Mouse (Mus musculus): Measurements from ENCODE around the gene Zfp667. TPM values are rescaled to one million over a fixed set of nuclear protein-coding genes. Genes with fewer than 3 reads are reported as not detected.
"Not testable (repeated sequence)": the region's sequence is repeated elsewhere in the genome, so short reads cannot be mapped to it uniquely, and the experiment has no call there.

Zfp667 gene
- total RNA-seq (2014; rRNA removed), result 1.5 and 1.6 TPM in 2 replicates
- 0.21 and 0.43 TPM in 2 replicates for polyA plus RNA-seq (2012; rRNA removed)

DNA sequence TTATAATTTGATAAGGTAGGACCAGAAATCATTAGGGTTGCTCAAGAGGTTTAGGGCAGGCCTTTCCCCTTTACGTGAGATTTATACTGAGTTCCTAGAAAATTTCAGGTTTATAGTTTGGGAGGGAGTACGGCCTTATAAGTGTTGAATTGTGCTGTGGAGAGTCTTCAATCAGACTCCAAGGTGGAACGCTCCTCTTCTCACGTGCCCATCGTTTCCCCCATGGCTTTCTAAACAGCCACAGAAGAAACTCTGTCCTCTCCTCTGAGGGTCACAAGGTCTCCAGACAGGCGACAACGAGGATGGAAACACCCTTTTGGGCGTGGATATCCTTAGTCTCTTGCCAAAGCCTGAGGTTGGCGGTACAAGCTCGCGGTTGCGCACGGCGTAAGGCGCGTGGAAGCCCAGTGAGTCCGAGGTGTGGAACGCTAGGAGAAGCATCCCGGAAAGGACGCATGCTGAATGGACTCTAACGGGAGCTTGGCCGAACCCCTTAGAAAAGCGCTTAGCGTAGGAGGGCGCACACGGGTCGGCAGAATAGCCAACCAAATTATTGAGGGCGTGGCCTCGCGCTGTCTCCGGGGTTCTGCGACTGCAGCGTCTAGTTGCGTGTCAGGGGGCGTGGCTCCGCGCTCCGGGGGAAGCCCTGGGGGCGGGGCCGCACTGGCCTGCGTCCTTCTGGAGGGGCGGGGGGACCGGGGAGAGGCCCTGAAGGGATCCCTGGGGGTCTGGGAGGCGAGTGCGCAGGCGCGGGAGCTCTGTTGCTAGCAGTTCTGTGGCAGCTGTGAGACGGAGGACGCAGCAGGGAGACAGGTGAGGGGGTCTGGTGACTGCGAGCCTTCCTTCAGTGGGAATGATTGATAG is at the start of gene Zfp667:
Gene Zfp667, plus strand, starts transcription at position 738 of the 864 bp plus-strand sequence.
- Histone ChIP-seq H3K4me3 (ENCODE audit: insufficient read depth, low read depth, low read length) (peak within 1 kb of the TSS; percentile 67), H3K27me3 (ENCODE audit: control insufficient read depth, insufficient read depth, low read length) (no peaks in the 10 kb centered on the region), H3K36me3 (ENCODE audit: control insufficient read depth, insufficient read depth, low read length) (no peaks in the 10 kb centered on the region), H3K79me2 (ENCODE audit: control insufficient read depth, insufficient read depth, low read length) (no peaks in the 10 kb centered on the region), H3K9ac (ENCODE audit: low read depth, low read length) (peak within 1 kb of the TSS; percentile 76), H3K4me1 (ENCODE audit: control insufficient read depth, insufficient read depth, low read length) (peaks cover 5% of the 10 kb centered on the region; the same call in 1 of the 2 replicates), H3K27ac (replicated peaks; ENCODE audit: insufficient read depth, low read depth, low read length) (peak within 1 kb of the TSS; percentile 32)
- WGBS, result 3% methylated on average over 50 of the region's 50 CpGs
- DNase-seq (ENCODE audit: extremely low read depth, low read depth, low spot score), result peak; percentile 87
- TF ChIP-seq POLR2A (IDR thresholded peaks at IDR 0.05; ENCODE audit: extremely low read depth, insufficient read depth, low read length) (peak; percentile 45; the same call in 1 of the 2 replicates), CTCF (IDR thresholded peaks at IDR 0.05; ENCODE audit: low read depth, low read length) (no peak)

DNA sequence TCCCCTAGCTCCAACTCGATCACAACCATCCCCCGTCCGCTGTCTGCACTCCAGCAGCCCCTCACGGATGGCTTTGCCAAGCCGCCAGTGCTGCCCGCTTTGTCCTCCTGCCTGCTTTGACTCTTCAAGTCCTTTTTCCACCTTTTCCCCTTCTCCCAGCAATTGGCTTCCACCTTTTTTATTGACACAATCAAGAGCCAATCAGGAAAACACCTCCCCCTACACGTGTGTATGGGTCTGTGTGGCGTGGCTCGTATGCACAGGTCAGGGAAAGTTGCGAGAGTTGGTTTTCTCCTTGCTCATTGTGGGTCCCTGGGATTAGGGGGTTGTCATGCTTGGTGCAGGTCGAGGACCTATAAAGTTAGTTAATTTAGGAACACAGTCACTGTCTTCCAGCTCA is 46.6 kb upstream of the Zfp667 start:
- Histone ChIP-seq H3K27ac (replicated peaks; ENCODE audit: insufficient read depth, low read depth, low read length) (no peak overlapping the region), H3K9ac (ENCODE audit: low read depth, low read length) (no peak overlapping the region), H3K27me3 (ENCODE audit: control insufficient read depth, insufficient read depth, low read length) (no peaks in the 10 kb centered on the region), H3K4me1 (ENCODE audit: control insufficient read depth, insufficient read depth, low read length) (peaks cover 4% of the 10 kb centered on the region; the same call in 1 of the 2 replicates), H3K79me2 (ENCODE audit: control insufficient read depth, insufficient read depth, low read length) (no peaks in the 10 kb centered on the region), H3K36me3 (ENCODE audit: control insufficient read depth, insufficient read depth, low read length) (no peaks in the 10 kb centered on the region), H3K4me3 (ENCODE audit: insufficient read depth, low read depth, low read length) (peak overlapping the region; percentile 48; the same call in 1 of the 2 replicates)
- TF ChIP-seq CTCF (IDR thresholded peaks at IDR 0.05; ENCODE audit: low read depth, low read length) (no peak), POLR2A (IDR thresholded peaks at IDR 0.05; ENCODE audit: extremely low read depth, insufficient read depth, low read length) (no peak)
- WGBS, result 32% methylated on average over 11 of the region's 11 CpGs
- DNase-seq (ENCODE audit: extremely low read depth, low read depth, low spot score), result peak; percentile 75

DNA sequence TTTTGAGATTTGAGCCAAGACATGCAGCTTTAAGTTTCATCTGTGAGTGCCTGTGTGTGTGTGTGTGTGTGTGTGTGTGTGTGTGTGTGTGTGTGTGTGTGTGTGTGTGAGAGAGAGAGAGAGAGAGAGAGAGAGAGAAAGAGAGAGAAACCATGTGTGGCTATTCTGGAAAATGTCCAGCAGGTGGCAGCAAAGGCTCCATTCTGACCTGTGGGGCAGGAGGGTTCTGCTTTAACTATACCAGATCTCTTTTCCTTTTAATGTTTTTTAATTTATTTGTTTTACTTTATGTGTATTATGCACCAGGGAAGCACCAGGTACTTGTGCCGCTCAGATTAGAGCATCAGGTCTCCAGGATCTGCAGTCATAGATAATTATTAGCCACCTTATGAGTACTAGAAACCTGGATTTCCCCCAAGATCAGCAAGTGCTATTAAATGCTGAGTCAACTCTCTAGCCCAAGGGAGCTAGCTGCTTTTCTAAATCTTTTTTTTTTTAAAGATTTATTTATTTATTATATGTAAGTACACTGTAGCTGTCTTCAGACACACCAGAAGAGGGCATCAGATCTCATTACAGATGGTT is 45.4 kb upstream of the Zfp667 start:
- H3K4me3 ChIP-seq (ENCODE audit: insufficient read depth, low read depth, low read length); H3K79me2 ChIP-seq (ENCODE audit: control insufficient read depth, insufficient read depth, low read length); H3K4me1 ChIP-seq (ENCODE audit: control insufficient read depth, insufficient read depth, low read length); H3K36me3 ChIP-seq (ENCODE audit: control insufficient read depth, insufficient read depth, low read length); H3K27ac ChIP-seq (replicated peaks; ENCODE audit: insufficient read depth, low read depth, low read length); H3K9ac ChIP-seq (ENCODE audit: low read depth, low read length); H3K27me3 ChIP-seq (ENCODE audit: control insufficient read depth, insufficient read depth, low read length): not testable (repeated sequence)
- DNase-seq (ENCODE audit: extremely low read depth, low read depth, low spot score), result peak; percentile 86
- peak; percentile 71 for TF ChIP-seq CTCF (IDR thresholded peaks at IDR 0.05; ENCODE audit: low read depth, low read length)
- 6% methylated on average over 1 of the region's 1 CpGs for WGBS

DNA sequence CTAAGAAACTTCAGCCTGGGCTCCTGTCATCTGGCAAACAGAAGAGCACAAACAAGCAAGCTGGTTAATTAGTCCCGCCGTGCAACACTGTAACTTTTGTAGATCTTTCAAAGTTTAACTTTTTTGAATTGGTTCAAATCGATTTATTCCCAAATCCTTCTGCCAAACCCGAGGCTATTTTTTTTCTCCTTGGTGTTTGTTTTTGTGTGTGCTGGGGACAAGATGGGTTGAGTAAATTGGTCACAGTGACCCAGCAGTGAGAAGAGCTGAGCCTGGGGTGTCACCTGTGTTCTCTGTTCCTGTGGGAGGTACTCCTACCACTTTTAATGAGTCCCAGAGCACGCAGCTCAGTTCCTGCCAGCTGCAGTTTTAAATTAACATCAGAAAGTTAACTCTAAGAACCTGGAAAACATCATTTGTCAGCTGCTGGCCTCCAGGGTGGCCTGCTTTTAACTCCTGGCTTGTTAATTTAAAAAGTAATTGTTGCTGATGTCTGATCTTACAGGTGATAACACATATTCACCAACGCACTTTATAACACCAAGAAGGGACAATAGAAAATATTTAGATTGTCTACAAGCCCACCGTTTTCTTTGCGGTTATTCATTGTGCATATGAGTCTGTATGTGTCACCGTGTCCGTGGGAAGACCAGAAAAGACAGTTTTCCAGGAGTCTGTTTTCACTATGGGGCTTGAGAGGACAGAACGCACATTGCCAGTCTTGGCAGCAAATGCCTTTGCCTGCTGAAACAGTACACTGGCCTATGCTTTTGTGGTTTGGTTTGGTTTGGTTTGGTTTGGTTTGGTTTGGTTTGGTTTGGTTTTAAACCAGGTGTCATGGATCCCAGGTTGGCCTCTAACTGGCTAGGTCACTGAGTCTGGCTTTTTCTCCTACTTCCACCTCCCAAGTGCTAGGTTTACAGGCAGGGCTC is 41.8 kb upstream of the Zfp667 start:
- H3K9ac ChIP-seq (ENCODE audit: low read depth, low read length), result peak overlapping the region; percentile 43; the same call in 1 of the 2 replicates
- peaks cover 7% of the 10 kb centered on the region; the same call in 1 of the 2 replicates for H3K4me1 ChIP-seq (ENCODE audit: control insufficient read depth, insufficient read depth, low read length)
- H3K27ac ChIP-seq (replicated peaks; ENCODE audit: insufficient read depth, low read depth, low read length), result peak overlapping the region; percentile 82
- H3K4me3 ChIP-seq (ENCODE audit: insufficient read depth, low read depth, low read length), result no peak overlapping the region
- peak; percentile 99 for DNase-seq (ENCODE audit: extremely low read depth, low read depth, low spot score)
- H3K36me3 ChIP-seq (ENCODE audit: control insufficient read depth, insufficient read depth, low read length), result no peaks in the 10 kb centered on the region
- H3K27me3 ChIP-seq (ENCODE audit: control insufficient read depth, insufficient read depth, low read length), result no peaks in the 10 kb centered on the region
- TF ChIP-seq CTCF (IDR thresholded peaks at IDR 0.05; ENCODE audit: low read depth, low read length), result no peak
- no peak for TF ChIP-seq POLR2A (IDR thresholded peaks at IDR 0.05; ENCODE audit: extremely low read depth, insufficient read depth, low read length)
- no peaks in the 10 kb centered on the region for H3K79me2 ChIP-seq (ENCODE audit: control insufficient read depth, insufficient read depth, low read length)
- 21% methylated on average over 11 of the region's 11 CpGs for WGBS

DNA sequence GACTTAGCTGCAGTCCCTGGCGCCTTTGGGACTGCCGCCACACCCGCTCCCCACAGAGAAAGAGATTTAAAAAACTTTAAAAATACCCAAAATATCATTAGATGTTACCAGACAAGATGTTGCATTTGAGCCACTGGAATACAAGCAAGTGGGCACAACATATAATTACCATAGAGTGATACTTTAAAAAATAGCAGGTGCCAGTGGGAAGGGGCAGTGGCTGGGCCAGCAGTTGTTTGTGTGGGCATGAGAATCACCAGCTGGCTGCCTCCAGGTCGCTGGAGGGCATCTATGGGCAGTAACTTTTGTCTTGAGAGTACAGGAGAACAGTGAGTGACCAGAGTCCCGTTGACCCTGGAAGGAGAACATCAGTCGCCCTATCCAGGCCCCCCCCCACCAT is 34.0 kb upstream of the Zfp667 start, which contains the start of gene Epp13:
Gene Epp13, plus strand, starts transcription at position 301 of the 400 bp plus-strand sequence.
- no peak for DNase-seq (ENCODE audit: extremely low read depth, low read depth, low spot score)
- H3K36me3 ChIP-seq (ENCODE audit: control insufficient read depth, insufficient read depth, low read length), result no peaks in the 10 kb centered on the region
- no peak within 1 kb of the TSS for H3K27ac ChIP-seq (replicated peaks; ENCODE audit: insufficient read depth, low read depth, low read length)
- H3K4me3 ChIP-seq (ENCODE audit: insufficient read depth, low read depth, low read length), result no peak within 1 kb of the TSS
- peaks cover 4% of the 10 kb centered on the region for H3K4me1 ChIP-seq (ENCODE audit: control insufficient read depth, insufficient read depth, low read length)
- TF ChIP-seq POLR2A (IDR thresholded peaks at IDR 0.05; ENCODE audit: extremely low read depth, insufficient read depth, low read length) (no peak), CTCF (IDR thresholded peaks at IDR 0.05; ENCODE audit: low read depth, low read length) (no peak)
- no peak within 1 kb of the TSS for H3K9ac ChIP-seq (ENCODE audit: low read depth, low read length)
- H3K27me3 ChIP-seq (ENCODE audit: control insufficient read depth, insufficient read depth, low read length), result no peaks in the 10 kb centered on the region
- H3K79me2 ChIP-seq (ENCODE audit: control insufficient read depth, insufficient read depth, low read length), result no peaks in the 10 kb centered on the region
- 82% methylated on average over 6 of the region's 6 CpGs for WGBS
